Mouse (Mus musculus): Measurements from ENCODE around the gene Ssbp2.

DNA sequence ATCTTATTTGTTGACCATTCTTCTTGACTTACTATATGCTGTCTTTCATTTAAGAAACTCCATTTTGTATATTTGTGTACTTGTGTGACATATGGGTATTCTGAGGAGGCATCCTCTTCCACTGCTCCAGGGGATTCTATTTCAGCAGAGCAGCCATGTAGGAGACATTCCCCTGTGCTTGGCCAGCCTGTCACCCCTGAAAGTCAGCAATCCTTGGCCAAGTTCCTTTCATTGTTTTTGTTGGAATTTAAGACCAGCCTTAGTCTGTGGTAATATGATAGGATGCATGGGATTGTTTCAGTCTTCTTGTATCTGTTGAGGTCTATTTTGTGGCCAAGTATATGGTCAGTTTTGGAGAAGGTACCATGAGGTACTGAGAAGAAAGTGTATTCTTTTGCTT, 122.1 kb downstream of the Ssbp2 start:
- TF ChIP-seq POLR2A (IDR thresholded peaks at IDR 0.05; ENCODE audit: control insufficient read depth, low read depth, low read length) = no peak
- TF ChIP-seq CTCF (IDR thresholded peaks at IDR 0.05; ENCODE audit: control insufficient read depth, insufficient read depth, insufficient replicate concordance, low read depth, low read length) = no peak

Data from testis, adult 2 months (tissue).